Mouse (Mus musculus): ENCODE data around the gene Imp4. TPM values are rescaled to one million over a fixed set of nuclear protein-coding genes. Genes with fewer than 3 reads are reported as not detected.

Gene Imp4
- 87.0 and 92.6 TPM in 2 replicates for polyA plus RNA-seq (2014; fragmentation: Nextera tagmentation; extraction: Ambion mirVana)

- H3K27ac ChIP-seq (ENCODE audit: low read depth, low read length): no peak within 1 kb of the TSS
- H3K4me1 ChIP-seq (replicated peaks; ENCODE audit: control insufficient read depth, insufficient read depth, low read length): peaks cover 4% of the 10 kb centered on the region; the same call in 1 of the 2 replicates
- peak within 1 kb of the TSS; percentile 63 for H3K9ac ChIP-seq (ENCODE audit: low read length)
- DNase-seq (ENCODE audit: low spot score): peak; percentile 96
- H3K9me3 ChIP-seq (ENCODE audit: control insufficient read depth, low read length): no peaks in the 10 kb centered on the region
- no peaks in the 10 kb centered on the region for H3K27me3 ChIP-seq (ENCODE audit: control insufficient read depth, insufficient read depth, low read length)
- H3K4me3 ChIP-seq (ENCODE audit: low read depth, low read length): peak within 1 kb of the TSS; percentile 72
- peaks cover 10% of the 10 kb centered on the region; the same call in 1 of the 2 replicates for H3K36me3 ChIP-seq (ENCODE audit: control insufficient read depth, insufficient read depth, low read length)
- H3K4me2 ChIP-seq (ENCODE audit: low read depth, low read length, severe bottlenecking): peak within 1 kb of the TSS; percentile 74
- WGBS: under 1% methylated on average over 48 of the region's 48 CpGs
- peak; percentile 95 for ATAC-seq (replicated peaks; ENCODE audit: low FRiP score)
These were observed at the start of gene Imp4, which contains the start of gene Ccdc115 for GRCm38 (mm10) chr1:34439215-34439960. Gene Imp4 (plus strand): TSS chr1:34439851. Gene Ccdc115 (minus strand): TSS chr1:34439672.

DNA sequence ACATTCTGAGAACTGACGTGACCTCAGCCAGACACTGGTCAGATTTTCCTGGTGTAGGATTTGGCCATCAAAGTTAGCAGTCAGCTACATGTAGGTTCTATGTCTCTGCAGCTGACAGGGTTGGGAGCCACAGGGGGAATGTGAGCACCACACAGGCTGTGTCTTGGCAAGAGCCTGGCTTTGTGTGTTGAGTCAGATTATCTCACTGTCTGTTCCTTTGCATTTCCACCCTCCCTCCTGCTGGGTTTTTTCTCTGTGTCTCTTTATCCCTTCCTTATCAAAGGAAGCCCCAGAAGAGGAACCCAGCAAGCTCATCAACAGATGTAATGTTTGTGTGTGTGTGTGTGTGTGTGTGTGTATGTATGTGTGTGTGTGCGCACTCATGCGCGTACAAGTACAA lies 43.3 kb upstream of the Imp4 start:
- WGBS: 90% methylated on average over 4 of the region's 4 CpGs
- no peak for DNase-seq (ENCODE audit: low spot score)

GRCm38 (mm10) chr1:34399182-34399953 lies 40.3 kb upstream of the Imp4 start:
- Histone ChIP-seq H3K27me3 (ENCODE audit: control insufficient read depth, insufficient read depth, low read length) (no peaks in the 10 kb centered on the region), H3K36me3 (ENCODE audit: control insufficient read depth, insufficient read depth, low read length) (no peaks in the 10 kb centered on the region), H3K9me3 (ENCODE audit: control insufficient read depth, low read length) (no peaks in the 10 kb centered on the region), H3K9ac (ENCODE audit: low read length) (no peak overlapping the region), H3K4me3 (ENCODE audit: low read depth, low read length) (no peak overlapping the region), H3K27ac (ENCODE audit: low read depth, low read length) (no peak overlapping the region), H3K4me1 (replicated peaks; ENCODE audit: control insufficient read depth, insufficient read depth, low read length) (no peaks in the 10 kb centered on the region), H3K4me2 (ENCODE audit: low read depth, low read length, severe bottlenecking) (no peak overlapping the region)
- WGBS: 30% methylated on average over 11 of the region's 11 CpGs
- ATAC-seq (replicated peaks; ENCODE audit: low FRiP score): 0 out of 2 replicates have a peak, but pooled peaks have one; percentile 46
- peak; percentile 49 for DNase-seq (ENCODE audit: low spot score)

More for the DNA sequence above, 43.3 kb upstream of the Imp4 start:
- H3K4me3 ChIP-seq (ENCODE audit: low read depth, low read length): no peak overlapping the region
- H3K27me3 ChIP-seq (ENCODE audit: control insufficient read depth, insufficient read depth, low read length): no peaks in the 10 kb centered on the region
- H3K9me3 ChIP-seq (ENCODE audit: control insufficient read depth, low read length): no peaks in the 10 kb centered on the region
- ATAC-seq (replicated peaks; ENCODE audit: low FRiP score): no peak
- no peak overlapping the region for H3K27ac ChIP-seq (ENCODE audit: low read depth, low read length)
- H3K4me2 ChIP-seq (ENCODE audit: low read depth, low read length, severe bottlenecking): no peak overlapping the region
- no peak overlapping the region for H3K9ac ChIP-seq (ENCODE audit: low read length)
- no peaks in the 10 kb centered on the region for H3K4me1 ChIP-seq (replicated peaks; ENCODE audit: control insufficient read depth, insufficient read depth, low read length)
- H3K36me3 ChIP-seq (ENCODE audit: control insufficient read depth, insufficient read depth, low read length): no peaks in the 10 kb centered on the region

DNA sequence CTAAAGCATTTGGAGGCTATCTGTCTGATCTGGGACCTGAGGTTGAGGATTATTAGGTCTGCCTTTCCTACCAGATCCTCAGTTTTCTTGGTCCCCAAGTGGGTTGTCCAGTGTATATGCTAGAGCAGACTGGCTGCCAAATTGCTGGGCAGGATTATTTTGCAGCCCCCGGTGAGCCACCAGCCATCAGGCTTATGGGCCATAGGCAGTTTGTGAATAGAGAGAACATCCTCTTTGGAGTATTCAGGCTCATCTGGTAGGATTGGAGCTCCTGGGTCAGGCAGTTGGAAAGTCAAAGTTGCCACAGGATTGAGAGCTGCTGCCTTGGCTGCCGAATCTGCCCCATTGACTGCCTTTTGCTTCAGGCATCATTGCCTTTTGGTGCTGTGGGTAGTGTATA lies 11.2 kb upstream of the Imp4 start:
- Histone ChIP-seq H3K27ac (ENCODE audit: low read depth, low read length) (no peak overlapping the region), H3K9ac (ENCODE audit: low read length) (no peak overlapping the region), H3K4me3 (ENCODE audit: low read depth, low read length) (no peak overlapping the region), H3K9me3 (ENCODE audit: control insufficient read depth, low read length) (peaks cover 16% of the 10 kb centered on the region), H3K36me3 (ENCODE audit: control insufficient read depth, insufficient read depth, low read length) (peaks cover 4% of the 10 kb centered on the region; the same call in 1 of the 2 replicates), H3K4me2 (ENCODE audit: low read depth, low read length, severe bottlenecking) (no peak overlapping the region), H3K4me1 (replicated peaks; ENCODE audit: control insufficient read depth, insufficient read depth, low read length) (no peaks in the 10 kb centered on the region), H3K27me3 (ENCODE audit: control insufficient read depth, insufficient read depth, low read length) (no peaks in the 10 kb centered on the region)
- 95% methylated on average over 2 of the region's 2 CpGs for WGBS
- ATAC-seq (replicated peaks; ENCODE audit: low FRiP score) (no peak), DNase-seq (ENCODE audit: low spot score) (no peak)

DNA sequence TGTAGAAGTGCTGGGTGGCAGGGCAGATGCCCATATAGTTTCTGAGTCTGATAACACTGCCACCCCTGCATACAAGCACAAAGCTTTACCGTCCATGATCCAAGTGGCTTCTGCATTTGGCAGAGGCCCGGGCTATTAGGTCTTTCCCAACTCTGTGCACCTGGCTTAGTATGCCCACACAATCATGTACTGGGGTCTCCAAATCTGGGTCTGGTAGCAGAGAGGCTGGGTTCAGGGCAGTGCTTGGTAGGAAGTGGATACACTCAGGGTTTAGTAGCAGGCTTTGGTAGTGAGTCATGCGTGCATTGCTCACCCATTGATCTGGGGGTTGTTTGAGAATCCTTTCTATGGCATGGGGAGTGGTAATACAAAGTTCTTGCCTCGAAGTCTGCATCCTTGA lies 10.4 kb upstream of the Imp4 start:
- Histone ChIP-seq H3K4me3 (ENCODE audit: low read depth, low read length) (no peak overlapping the region), H3K9ac (ENCODE audit: low read length) (no peak overlapping the region), H3K36me3 (ENCODE audit: control insufficient read depth, insufficient read depth, low read length) (peaks cover 4% of the 10 kb centered on the region; the same call in 1 of the 2 replicates), H3K27ac (ENCODE audit: low read depth, low read length) (no peak overlapping the region), H3K4me1 (replicated peaks; ENCODE audit: control insufficient read depth, insufficient read depth, low read length) (no peaks in the 10 kb centered on the region), H3K4me2 (ENCODE audit: low read depth, low read length, severe bottlenecking) (no peak overlapping the region), H3K27me3 (ENCODE audit: control insufficient read depth, insufficient read depth, low read length) (no peaks in the 10 kb centered on the region), H3K9me3 (ENCODE audit: control insufficient read depth, low read length) (peaks cover 16% of the 10 kb centered on the region)
- WGBS: 92% methylated on average over 4 of the region's 4 CpGs
- ATAC-seq (replicated peaks; ENCODE audit: low FRiP score) (no peak), DNase-seq (ENCODE audit: low spot score) (no peak)

- ATAC-seq (replicated peaks; ENCODE audit: low FRiP score) (no peak), DNase-seq (ENCODE audit: low spot score) (no peak)
- no peak overlapping the region for H3K4me3 ChIP-seq (ENCODE audit: low read depth, low read length)
- H3K27me3 ChIP-seq (ENCODE audit: control insufficient read depth, insufficient read depth, low read length): no peaks in the 10 kb centered on the region
- no peak overlapping the region for H3K9ac ChIP-seq (ENCODE audit: low read length)
- no peak overlapping the region for H3K27ac ChIP-seq (ENCODE audit: low read depth, low read length)
- peaks cover 16% of the 10 kb centered on the region for H3K9me3 ChIP-seq (ENCODE audit: control insufficient read depth, low read length)
- peaks cover 4% of the 10 kb centered on the region; the same call in 1 of the 2 replicates for H3K36me3 ChIP-seq (ENCODE audit: control insufficient read depth, insufficient read depth, low read length)
- no peaks in the 10 kb centered on the region for H3K4me1 ChIP-seq (replicated peaks; ENCODE audit: control insufficient read depth, insufficient read depth, low read length)
- no peak overlapping the region for H3K4me2 ChIP-seq (ENCODE audit: low read depth, low read length, severe bottlenecking)
- 99% methylated on average over 3 of the region's 3 CpGs for WGBS
These were observed 8.7 kb upstream of the Imp4 start for GRCm38 (mm10) chr1:34430981-34431380.

GRCm38 (mm10) chr1:34431431-34431830 lies 8.2 kb upstream of the Imp4 start:
- H3K4me3 ChIP-seq (ENCODE audit: low read depth, low read length): no peak overlapping the region
- no peak overlapping the region for H3K27ac ChIP-seq (ENCODE audit: low read depth, low read length)
- DNase-seq (ENCODE audit: low spot score) (no peak), ATAC-seq (replicated peaks; ENCODE audit: low FRiP score) (no peak)
- H3K4me2 ChIP-seq (ENCODE audit: low read depth, low read length, severe bottlenecking): no peak overlapping the region
- H3K9ac ChIP-seq (ENCODE audit: low read length): no peak overlapping the region
- 98% methylated on average over 9 of the region's 9 CpGs for WGBS
- H3K36me3 ChIP-seq (ENCODE audit: control insufficient read depth, insufficient read depth, low read length): peaks cover 4% of the 10 kb centered on the region; the same call in 1 of the 2 replicates
- H3K9me3 ChIP-seq (ENCODE audit: control insufficient read depth, low read length): peaks cover 16% of the 10 kb centered on the region
- no peaks in the 10 kb centered on the region for H3K4me1 ChIP-seq (replicated peaks; ENCODE audit: control insufficient read depth, insufficient read depth, low read length)
- no peaks in the 10 kb centered on the region for H3K27me3 ChIP-seq (ENCODE audit: control insufficient read depth, insufficient read depth, low read length)

GRCm38 (mm10) chr1:34432411-34432775 lies 7.3 kb upstream of the Imp4 start:
- Histone ChIP-seq H3K27me3 (ENCODE audit: control insufficient read depth, insufficient read depth, low read length) (no peaks in the 10 kb centered on the region), H3K9ac (ENCODE audit: low read length) (peak overlapping the region; percentile 63), H3K36me3 (ENCODE audit: control insufficient read depth, insufficient read depth, low read length) (peaks cover 4% of the 10 kb centered on the region; the same call in 1 of the 2 replicates), H3K4me2 (ENCODE audit: low read depth, low read length, severe bottlenecking) (peak overlapping the region; percentile 63), H3K4me3 (ENCODE audit: low read depth, low read length) (peak overlapping the region; percentile 40), H3K27ac (ENCODE audit: low read depth, low read length) (no peak overlapping the region), H3K4me1 (replicated peaks; ENCODE audit: control insufficient read depth, insufficient read depth, low read length) (no peaks in the 10 kb centered on the region), H3K9me3 (ENCODE audit: control insufficient read depth, low read length) (peaks cover 16% of the 10 kb centered on the region)
- no peak for ATAC-seq (replicated peaks; ENCODE audit: low FRiP score)
- WGBS: 35% methylated on average over 13 of the region's 13 CpGs
- no peak for DNase-seq (ENCODE audit: low spot score)

All from forebrain, embryonic 11.5 days (tissue).